Mouse (Mus musculus) embryonic facial prominence, embryonic 13.5 days (tissue): Measurements from ENCODE around the gene Dusp27. TPM values are rescaled to one million over a fixed set of nuclear protein-coding genes. Genes with fewer than 3 reads are reported as not detected.

Experiments used
- ATAC-seq: fragments of 200-750 bp; cut with Nextera tagmentation; 2 replicates; pipeline ENCODE4 v1.8.0; 2017; ENCODE audit warnings: low read depth; ENCODE audit not compliant: insufficient number of reproducible peaks, insufficient read depth, low FRiP score, low TSS enrichment
- H3K27ac ChIP-seq: fragments of 300-500 bp; sonication (generic); 2 replicates; pipeline ENCODE4 v1.5.1; 2015; ENCODE audit warnings: moderate library complexity, mild to moderate bottlenecking, inconsistent platforms
- H3K27me3 ChIP-seq: fragments of 300-500 bp; sonication (generic); 2 replicates; pipeline ENCODE4 v1.6.1; 2015; ENCODE audit warnings: mild to moderate bottlenecking, inconsistent platforms
- H3K36me3 ChIP-seq: fragments of 300-500 bp; sonication (generic); 2 replicates; pipeline ENCODE4 v1.6.1; 2015; ENCODE audit warnings: mild to moderate bottlenecking, inconsistent platforms
- H3K4me1 ChIP-seq: fragments of 300-500 bp; sonication (generic); 2 replicates; pipeline ENCODE4 v1.6.1; 2015; ENCODE audit warnings: inconsistent platforms
- H3K4me2 ChIP-seq: fragments of 300-500 bp; sonication (generic); 2 replicates; pipeline ENCODE4 v1.6.1; 2015; ENCODE audit warnings: moderate library complexity, mild to moderate bottlenecking, inconsistent platforms
- H3K4me3 ChIP-seq: fragments of 300-500 bp; sonication (generic); 2 replicates; pipeline ENCODE4 v1.5.1; 2015; ENCODE audit warnings: mild to moderate bottlenecking, inconsistent platforms
- H3K9ac ChIP-seq: fragments of 300-500 bp; sonication (generic); 2 replicates; pipeline ENCODE4 v1.6.1; 2015; ENCODE audit warnings: mild to moderate bottlenecking, inconsistent platforms
- H3K9me3 ChIP-seq: fragments of 300-500 bp; sonication (generic); 2 replicates; pipeline ENCODE4 v1.6.1; 2016; ENCODE audit warnings: inconsistent platforms
- whole genome bisulfite sequencing: fragments of 180-500 bp; shearing (Covaris S2); methylation state at CpG from one replicate; pipeline ENCODE4 v1.1.7; 2015; ENCODE audit warnings: mixed read lengths; 5-methylcytosine and 5-hydroxymethylcytosine counted together
- polyA plus RNA-seq: library from polyadenylated mRNA; unstranded; fragments of >200 nt; fragmentation: Nextera tagmentation; extraction: Ambion mirVana; gene quantifications from 2 replicates; pipeline ENCODE4 v1.2.1, GENCODE M21; 2015

Gene Dusp27
- polyA plus RNA-seq = 2.6 and 3.0 TPM in 2 replicates

GRCm38 (mm10) chr1:166127719-166128118 is at the start of gene Dusp27:
TSS of gene Dusp27 (minus strand) at chr1:166127922.
- H3K4me2 ChIP-seq = peak within 1 kb of the TSS; percentile 44
- peaks cover 46% of the 10 kb centered on the region for H3K4me1 ChIP-seq
- no peak for ATAC-seq
- no peaks in the 10 kb centered on the region for H3K36me3 ChIP-seq
- H3K9ac ChIP-seq = no peak within 1 kb of the TSS
- peak within 1 kb of the TSS; percentile 13; the same call in 1 of the 2 replicates for H3K4me3 ChIP-seq
- 28% methylated on average over 4 of the region's 4 CpGs for WGBS
- no peaks in the 10 kb centered on the region for H3K27me3 ChIP-seq
- 0 out of 2 replicates have a peak within 1 kb of the TSS, but pooled peaks have one; percentile 28 for H3K27ac ChIP-seq
- no peaks in the 10 kb centered on the region for H3K9me3 ChIP-seq

GRCm38 (mm10) chr1:166173621-166174020 is 45.9 kb upstream of the Dusp27 start:
- Histone ChIP-seq H3K9ac (no peak overlapping the region), H3K4me3 (no peak overlapping the region)
- WGBS = 69% methylated on average over 9 of the region's 9 CpGs

GRCm38 (mm10) chr1:166172992-166173391 is 45.3 kb upstream of the Dusp27 start:
- no peak overlapping the region for H3K4me2 ChIP-seq
- H3K36me3 ChIP-seq = no peaks in the 10 kb centered on the region
- H3K9ac ChIP-seq = no peak overlapping the region
- no peaks in the 10 kb centered on the region for H3K27me3 ChIP-seq
- no peaks in the 10 kb centered on the region for H3K9me3 ChIP-seq
- H3K4me1 ChIP-seq = no peaks in the 10 kb centered on the region
- no peak overlapping the region for H3K4me3 ChIP-seq
- H3K27ac ChIP-seq = no peak overlapping the region
- no peak for ATAC-seq
- whole genome bisulfite sequencing = 83% methylated on average over 3 of the region's 3 CpGs

More at GRCm38 (mm10) chr1:166173621-166174020, 45.9 kb upstream of the Dusp27 start:
- no peak for ATAC-seq
- Histone ChIP-seq H3K27ac (no peak overlapping the region), H3K4me1 (no peaks in the 10 kb centered on the region), H3K9me3 (no peaks in the 10 kb centered on the region), H3K27me3 (no peaks in the 10 kb centered on the region), H3K4me2 (no peak overlapping the region), H3K36me3 (no peaks in the 10 kb centered on the region)

GRCm38 (mm10) chr1:166170852-166171251 is 43.1 kb upstream of the Dusp27 start:
- Histone ChIP-seq H3K9me3 (no peaks in the 10 kb centered on the region), H3K4me3 (no peak overlapping the region), H3K27me3 (no peaks in the 10 kb centered on the region), H3K27ac (no peak overlapping the region), H3K9ac (no peak overlapping the region), H3K36me3 (no peaks in the 10 kb centered on the region), H3K4me1 (no peaks in the 10 kb centered on the region), H3K4me2 (no peak overlapping the region)
- WGBS = 89% methylated on average over 12 of the region's 12 CpGs
- ATAC-seq = no peak

DNA sequence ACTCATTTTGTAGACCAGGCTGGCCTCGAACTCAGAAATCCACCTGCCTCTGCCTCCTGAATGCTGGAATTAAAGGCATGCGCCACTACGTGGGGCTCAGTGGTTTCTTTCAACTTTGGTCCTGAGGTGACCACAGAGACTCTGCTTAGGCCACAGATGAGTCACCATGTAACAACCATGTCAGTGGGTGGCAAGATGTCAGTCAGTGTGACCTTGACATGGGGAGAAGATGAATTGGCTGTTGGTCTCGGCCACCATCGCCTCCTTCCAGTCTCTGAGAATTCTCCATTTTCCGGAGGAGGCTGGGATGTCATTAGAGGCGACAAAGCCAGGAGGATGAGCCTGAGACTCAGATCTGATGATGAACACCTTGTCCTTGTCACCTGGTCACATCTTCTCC is 42.0 kb upstream of the Dusp27 start:
- Histone ChIP-seq H3K9me3 (no peaks in the 10 kb centered on the region), H3K27ac (no peak overlapping the region), H3K27me3 (no peaks in the 10 kb centered on the region), H3K36me3 (no peaks in the 10 kb centered on the region), H3K4me3 (no peak overlapping the region), H3K4me1 (no peaks in the 10 kb centered on the region), H3K4me2 (no peak overlapping the region), H3K9ac (no peak overlapping the region)
- WGBS = 92% methylated on average over 7 of the region's 7 CpGs
- ATAC-seq = no peak

DNA sequence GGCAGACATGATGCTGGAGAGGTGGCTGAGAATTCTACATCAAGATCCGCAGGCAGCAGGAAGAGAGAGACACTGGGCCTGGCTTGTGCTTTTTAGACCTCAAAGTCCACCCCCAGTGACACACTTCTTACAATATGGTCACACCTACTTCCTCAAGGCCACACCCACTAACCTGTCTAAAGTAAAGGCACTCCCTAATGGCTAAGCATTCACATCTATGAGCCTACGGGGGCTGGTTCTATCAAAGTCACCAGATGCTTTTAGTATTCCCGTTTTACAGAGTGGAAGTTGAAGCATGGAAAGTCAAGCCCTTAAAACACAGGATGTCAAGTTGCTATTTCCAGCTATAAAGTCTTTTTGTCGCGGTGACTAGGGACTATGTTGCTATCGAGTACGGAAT is 40.3 kb upstream of the Dusp27 start:
- no peaks in the 10 kb centered on the region for H3K36me3 ChIP-seq
- H3K4me2 ChIP-seq = no peak overlapping the region
- H3K9ac ChIP-seq = no peak overlapping the region
- no peak overlapping the region for H3K4me3 ChIP-seq
- H3K27ac ChIP-seq = no peak overlapping the region
- no peaks in the 10 kb centered on the region for H3K4me1 ChIP-seq
- 90% methylated on average over 7 of the region's 7 CpGs for WGBS
- no peaks in the 10 kb centered on the region for H3K9me3 ChIP-seq
- ATAC-seq = no peak
- peaks cover 5% of the 10 kb centered on the region; the same call in 1 of the 2 replicates for H3K27me3 ChIP-seq

DNA sequence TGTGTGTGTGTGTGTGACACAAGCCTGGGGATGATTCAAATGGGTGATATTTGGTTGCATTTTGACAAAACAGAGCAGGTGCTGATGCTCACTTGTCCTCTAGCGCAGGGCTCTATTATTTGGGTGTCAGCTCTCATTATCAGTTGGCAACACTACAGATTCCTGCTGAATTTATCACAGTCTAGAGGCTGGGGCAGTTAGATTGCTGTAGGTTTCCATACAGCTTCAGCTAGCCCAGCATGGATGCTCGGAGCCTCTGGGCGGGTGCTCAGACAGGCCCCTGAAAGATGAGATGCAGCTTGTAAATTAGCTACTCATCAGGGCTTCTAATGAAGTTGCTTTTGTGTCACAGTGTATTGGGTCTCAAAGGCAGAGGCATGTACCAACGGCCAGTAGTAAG is 39.7 kb upstream of the Dusp27 start:
- Histone ChIP-seq H3K4me2 (no peak overlapping the region), H3K4me1 (no peaks in the 10 kb centered on the region), H3K9ac (no peak overlapping the region), H3K36me3 (no peaks in the 10 kb centered on the region), H3K27me3 (peaks cover 5% of the 10 kb centered on the region; the same call in 1 of the 2 replicates), H3K9me3 (no peaks in the 10 kb centered on the region), H3K4me3 (no peak overlapping the region), H3K27ac (no peak overlapping the region)
- WGBS = 70% methylated on average over 4 of the region's 4 CpGs
- no peak for ATAC-seq

DNA sequence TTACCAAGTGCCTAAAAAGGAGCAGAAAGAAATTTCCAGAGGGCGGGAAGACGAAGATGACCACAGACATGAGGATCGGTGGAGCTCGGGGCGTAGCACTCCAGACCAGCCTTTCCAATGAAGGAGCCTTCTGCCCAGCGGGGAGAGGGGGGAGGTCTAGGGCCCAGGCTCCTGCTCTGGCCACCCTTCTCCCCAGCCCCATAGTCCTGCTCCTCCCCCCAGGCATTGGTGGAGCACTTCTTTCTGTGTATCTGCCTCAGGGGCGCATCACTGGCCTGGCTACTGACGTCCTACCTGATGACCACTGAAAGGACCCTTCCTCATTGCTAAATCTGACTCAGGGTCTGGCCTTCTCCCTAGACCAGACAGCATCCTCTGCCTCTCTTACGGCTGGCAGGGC is 37.4 kb upstream of the Dusp27 start:
- WGBS = 82% methylated on average over 9 of the region's 9 CpGs
- Histone ChIP-seq H3K9me3 (no peaks in the 10 kb centered on the region), H3K9ac (no peak overlapping the region), H3K27me3 (peaks cover 12% of the 10 kb centered on the region; the same call in 1 of the 2 replicates), H3K36me3 (no peaks in the 10 kb centered on the region), H3K27ac (no peak overlapping the region), H3K4me1 (0 out of 2 replicates have a peak, but pooled peaks cover 4% of the 10 kb centered on the region), H3K4me2 (no peak overlapping the region), H3K4me3 (no peak overlapping the region)
- ATAC-seq = no peak

DNA sequence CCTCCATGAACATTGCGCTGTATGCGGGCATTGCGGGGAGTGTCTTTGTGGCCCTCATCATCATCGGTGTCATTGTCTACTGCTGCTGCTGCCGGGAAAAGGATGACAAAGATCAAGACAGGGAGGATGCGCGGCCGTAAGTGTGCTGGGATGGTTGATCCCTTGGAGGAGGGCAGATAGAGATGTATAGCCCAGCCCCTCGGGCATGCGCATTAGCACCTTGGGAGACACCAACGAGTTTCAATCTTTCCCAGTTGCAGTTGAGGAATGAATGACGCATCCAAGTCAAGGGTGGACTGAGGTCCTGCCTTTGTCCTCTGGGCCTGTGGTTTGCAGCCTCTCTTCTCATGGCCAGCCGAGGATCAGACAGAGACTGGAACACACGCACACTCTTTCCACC is 36.9 kb upstream of the Dusp27 start:
- Histone ChIP-seq H3K4me2 (no peak overlapping the region), H3K9ac (no peak overlapping the region), H3K27ac (no peak overlapping the region), H3K9me3 (no peaks in the 10 kb centered on the region), H3K27me3 (peaks cover 18% of the 10 kb centered on the region), H3K4me1 (0 out of 2 replicates have a peak, but pooled peaks cover 5% of the 10 kb centered on the region), H3K4me3 (no peak overlapping the region), H3K36me3 (no peaks in the 10 kb centered on the region)
- no peak for ATAC-seq
- 92% methylated on average over 14 of the region's 14 CpGs for WGBS

GRCm38 (mm10) chr1:166160569-166161445 is 33.1 kb upstream of the Dusp27 start:
- H3K36me3 ChIP-seq = no peaks in the 10 kb centered on the region
- H3K27me3 ChIP-seq = peaks cover 42% of the 10 kb centered on the region
- H3K4me2 ChIP-seq = peak overlapping the region; percentile 51
- H3K4me1 ChIP-seq = 0 out of 2 replicates have a peak, but pooled peaks cover 5% of the 10 kb centered on the region
- no peak overlapping the region for H3K27ac ChIP-seq
- H3K4me3 ChIP-seq = peak overlapping the region; percentile 14; the same call in 1 of the 2 replicates
- WGBS = 15% methylated on average over 24 of the region's 24 CpGs
- no peaks in the 10 kb centered on the region for H3K9me3 ChIP-seq
- ATAC-seq = no peak
- no peak overlapping the region for H3K9ac ChIP-seq

GRCm38 (mm10) chr1:166160111-166160510 is 32.4 kb upstream of the Dusp27 start:
- Histone ChIP-seq H3K4me3 (peak overlapping the region; percentile 14; the same call in 1 of the 2 replicates), H3K4me1 (0 out of 2 replicates have a peak, but pooled peaks cover 5% of the 10 kb centered on the region), H3K27ac (no peak overlapping the region), H3K36me3 (no peaks in the 10 kb centered on the region), H3K9ac (no peak overlapping the region), H3K9me3 (no peaks in the 10 kb centered on the region), H3K4me2 (peak overlapping the region; percentile 51), H3K27me3 (peaks cover 49% of the 10 kb centered on the region)
- ATAC-seq = no peak
- WGBS = 42% methylated on average over 5 of the region's 5 CpGs

GRCm38 (mm10) chr1:166158664-166159063 is 30.9 kb upstream of the Dusp27 start:
- H3K4me2 ChIP-seq = no peak overlapping the region
- WGBS = 63% methylated on average over 9 of the region's 9 CpGs
- peaks cover 9% of the 10 kb centered on the region for H3K4me1 ChIP-seq
- peaks cover 53% of the 10 kb centered on the region for H3K27me3 ChIP-seq
- no peaks in the 10 kb centered on the region for H3K36me3 ChIP-seq
- H3K9ac ChIP-seq = no peak overlapping the region
- no peak overlapping the region for H3K27ac ChIP-seq
- H3K4me3 ChIP-seq = no peak overlapping the region
- no peaks in the 10 kb centered on the region for H3K9me3 ChIP-seq
- no peak for ATAC-seq
